Mouse (Mus musculus) lung, postnatal 0 days (tissue): ENCODE results near the gene Dph5. TPM values are rescaled to one million over a fixed set of nuclear protein-coding genes. Genes with fewer than 3 reads are reported as not detected.

Source experiments
- ATAC-seq: fragments of 200-750 bp; cut with Nextera tagmentation; 2 replicates; pipeline ENCODE4 v1.8.0; 2017; ENCODE audit warnings: moderate library complexity
- DNase-seq: peaks from one replicate; pipeline ENCODE4 v3.0.0-alpha.2; 2016; ENCODE audit warnings: low spot score
- H3K27ac ChIP-seq: fragments of 300-500 bp; sonication (generic); 2 replicates; pipeline ENCODE4 v1.5.1; 2014; ENCODE audit warnings: antibody characterized with exemption, mild to moderate bottlenecking, low read length, mixed read lengths
- H3K27me3 ChIP-seq: fragments of 300-500 bp; sonication (generic); replicated peaks from 2 replicates; pipeline ENCODE4 v1.6.1; 2014; ENCODE audit warnings: low read length, mixed read lengths; ENCODE audit not compliant: insufficient read depth
- H3K36me3 ChIP-seq: fragments of 300-500 bp; sonication (generic); 2 replicates; pipeline ENCODE4 v1.6.1; 2014; ENCODE audit warnings: low read length, mixed read lengths; ENCODE audit not compliant: insufficient read depth
- H3K4me1 ChIP-seq: fragments of 300-500 bp; sonication (generic); 2 replicates; pipeline ENCODE4 v1.6.1; 2014; ENCODE audit warnings: antibody characterized with exemption, low read depth, low read length, mixed read lengths; ENCODE audit not compliant: insufficient read depth
- H3K4me2 ChIP-seq: fragments of 300-500 bp; sonication (generic); replicated peaks from 2 replicates; pipeline ENCODE4 v1.6.1; 2014; ENCODE audit warnings: low read depth, mild to moderate bottlenecking, low read length, moderate library complexity, mixed read lengths
- H3K4me3 ChIP-seq: fragments of 300-500 bp; sonication (generic); 2 replicates; pipeline ENCODE4 v1.5.1; 2014; ENCODE audit warnings: low read depth, low read length
- H3K9ac ChIP-seq: fragments of 300-500 bp; sonication (generic); replicated peaks from 2 replicates; pipeline ENCODE4 v1.6.1; 2014; ENCODE audit warnings: low read depth, mild to moderate bottlenecking
- H3K9me3 ChIP-seq: fragments of 300-500 bp; sonication (generic); 2 replicates; pipeline ENCODE4 v1.6.1; 2016; ENCODE audit warnings: low read length, mixed read lengths
- CTCF ChIP-seq: IDR thresholded peaks from 2 replicates; pipeline ENCODE4 v1.5.1; 2016; ENCODE audit warnings: antibody characterized with exemption, mild to moderate bottlenecking
- EP300 ChIP-seq: IDR thresholded peaks from 2 replicates; pipeline ENCODE4 v1.6.1; 2016; ENCODE audit warnings: antibody characterized with exemption, mild to moderate bottlenecking, control low read depth
- WGBS: fragments of 180-500 bp; shearing (Covaris S2); extraction: QIAGEN DNeasy Blood & Tissue Kit; methylation state at CpG from one replicate; pipeline ENCODE4 v1.1.7; 2014; 5-methylcytosine and 5-hydroxymethylcytosine counted together
- polyA plus RNA-seq: library from polyadenylated mRNA; unstranded; fragments of >200 nt; fragmentation: Nextera tagmentation; extraction: Ambion mirVana; gene quantifications from 2 replicates; pipeline ENCODE4 v1.2.1, GENCODE M21; 2015

Gene Dph5
- polyA plus RNA-seq, 1 experiment from 2014 or later, result 12.6 TPM

GRCm38 (mm10) chr3:115961311-115962027 is 73.8 kb downstream of the Dph5 start:
- Histone ChIP-seq H3K9ac (no peak overlapping the region), H3K27me3 (no peaks in the 10 kb centered on the region), H3K4me3 (no peak overlapping the region), H3K4me1 (no peaks in the 10 kb centered on the region), H3K4me2 (no peak overlapping the region), H3K36me3 (peaks cover 13% of the 10 kb centered on the region; the same call in 1 of the 2 replicates), H3K9me3 (no peaks in the 10 kb centered on the region), H3K27ac (no peak overlapping the region)
- TF ChIP-seq CTCF, result no peak
- TF ChIP-seq EP300, result no peak
- DNase-seq (no peak), ATAC-seq (no peak)
- WGBS, result 87% methylated on average over 11 of the region's 11 CpGs

- 79% methylated on average over 4 of the region's 4 CpGs for WGBS
- H3K4me1 ChIP-seq, result no peaks in the 10 kb centered on the region
- H3K4me2 ChIP-seq, result no peak overlapping the region
- no peak overlapping the region for H3K27ac ChIP-seq
- no peak for ATAC-seq
- TF ChIP-seq CTCF (no peak), EP300 (no peak)
- no peaks in the 10 kb centered on the region for H3K27me3 ChIP-seq
- no peaks in the 10 kb centered on the region for H3K9me3 ChIP-seq
- peaks cover 13% of the 10 kb centered on the region; the same call in 1 of the 2 replicates for H3K36me3 ChIP-seq
- no peak overlapping the region for H3K4me3 ChIP-seq
- no peak overlapping the region for H3K9ac ChIP-seq
- DNase-seq, result peak; percentile 66
Observed at GRCm38 (mm10) chr3:115962028-115962415, 74.4 kb downstream of the Dph5 start.

DNA sequence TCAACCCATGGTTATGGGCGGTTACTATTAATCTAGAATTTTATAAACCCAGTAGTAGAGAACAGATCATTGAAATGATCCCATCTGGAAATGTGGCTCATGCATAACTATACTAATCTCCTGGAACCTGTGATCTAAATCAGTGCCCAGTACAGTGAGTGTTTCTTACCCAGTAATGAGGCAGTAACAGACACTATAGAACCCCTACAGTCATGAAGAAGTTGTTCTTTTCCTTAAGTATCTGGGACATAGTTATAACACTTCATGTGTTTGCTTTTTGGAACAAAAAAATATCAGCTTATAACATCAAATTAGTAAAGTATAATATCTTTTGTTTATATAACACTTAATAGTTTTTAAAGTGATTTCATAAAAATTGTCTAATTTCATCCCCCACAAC is 76.0 kb downstream of the Dph5 start:
- Histone ChIP-seq H3K36me3 (peaks cover 8% of the 10 kb centered on the region; the same call in 1 of the 2 replicates), H3K27me3 (no peaks in the 10 kb centered on the region), H3K27ac (no peak overlapping the region), H3K4me3 (no peak overlapping the region), H3K9me3 (no peaks in the 10 kb centered on the region), H3K9ac (no peak overlapping the region), H3K4me2 (no peak overlapping the region), H3K4me1 (no peaks in the 10 kb centered on the region)
- 97% methylated on average over 1 of the region's 1 CpGs for WGBS
- TF ChIP-seq EP300 (no peak), CTCF (no peak)
- DNase-seq, result peak; percentile 40
- ATAC-seq, result peak; percentile 52

- H3K4me2 ChIP-seq, result no peak overlapping the region
- DNase-seq (no peak), ATAC-seq (no peak)
- H3K9me3 ChIP-seq, result no peaks in the 10 kb centered on the region
- H3K4me1 ChIP-seq, result no peaks in the 10 kb centered on the region
- no peak overlapping the region for H3K9ac ChIP-seq
- H3K4me3 ChIP-seq, result no peak overlapping the region
- peaks cover 3% of the 10 kb centered on the region; the same call in 1 of the 2 replicates for H3K36me3 ChIP-seq
- no peak for TF ChIP-seq EP300
- TF ChIP-seq CTCF, result no peak
- H3K27me3 ChIP-seq, result no peaks in the 10 kb centered on the region
- 72% methylated on average over 5 of the region's 5 CpGs for WGBS
- H3K27ac ChIP-seq, result no peak overlapping the region
Observed at GRCm38 (mm10) chr3:115964071-115964470, 76.4 kb downstream of the Dph5 start.

DNA sequence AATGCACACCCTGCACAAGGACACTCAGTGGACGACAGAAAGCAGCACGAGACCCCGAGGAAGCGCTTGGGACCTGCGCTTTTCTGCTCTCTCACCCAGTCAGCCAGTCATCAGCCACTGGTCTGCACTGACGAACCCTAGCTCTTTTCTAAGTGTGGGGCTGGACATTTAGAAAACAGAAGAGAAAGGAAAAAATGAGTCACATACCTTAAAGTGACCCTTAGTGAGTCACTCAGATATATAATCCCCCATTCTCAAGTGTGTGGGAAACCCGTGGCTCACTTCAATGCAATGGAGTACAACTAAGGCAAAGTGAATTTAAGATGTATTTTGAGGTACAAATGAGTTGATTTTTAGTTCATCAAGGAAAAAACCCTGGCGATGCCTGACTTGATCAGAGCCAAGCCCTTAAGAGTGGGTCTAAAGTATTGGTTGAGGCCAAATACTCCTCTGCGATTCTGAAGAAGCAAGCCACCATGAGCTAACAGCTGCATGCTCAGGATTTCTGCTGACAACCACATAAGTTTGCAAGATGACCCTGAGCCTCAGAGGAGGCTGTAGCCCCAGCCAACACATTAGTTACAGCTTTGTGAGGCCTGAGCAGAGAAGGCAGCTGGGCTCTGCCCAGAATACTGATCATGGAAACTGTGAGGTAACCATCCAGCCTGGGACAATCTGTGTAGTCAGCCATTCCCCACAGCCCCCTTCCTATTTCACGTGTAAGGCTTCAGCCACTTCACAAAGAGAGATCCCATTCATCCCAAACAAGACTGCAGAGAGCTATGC is 81.3 kb downstream of the Dph5 start:
- ATAC-seq, result peak; percentile 92
- 0 out of 2 replicates have a peak, but pooled peaks cover under 1% of the 10 kb centered on the region for H3K36me3 ChIP-seq
- no peak overlapping the region for H3K4me2 ChIP-seq
- peak; percentile 70 for DNase-seq
- no peaks in the 10 kb centered on the region for H3K27me3 ChIP-seq
- no peaks in the 10 kb centered on the region for H3K9me3 ChIP-seq
- WGBS, result 85% methylated on average over 10 of the region's 10 CpGs
- TF ChIP-seq EP300 (no peak), CTCF (no peak)
- no peaks in the 10 kb centered on the region for H3K4me1 ChIP-seq
- H3K27ac ChIP-seq, result no peak overlapping the region
- H3K4me3 ChIP-seq, result no peak overlapping the region
- H3K9ac ChIP-seq, result no peak overlapping the region

DNA sequence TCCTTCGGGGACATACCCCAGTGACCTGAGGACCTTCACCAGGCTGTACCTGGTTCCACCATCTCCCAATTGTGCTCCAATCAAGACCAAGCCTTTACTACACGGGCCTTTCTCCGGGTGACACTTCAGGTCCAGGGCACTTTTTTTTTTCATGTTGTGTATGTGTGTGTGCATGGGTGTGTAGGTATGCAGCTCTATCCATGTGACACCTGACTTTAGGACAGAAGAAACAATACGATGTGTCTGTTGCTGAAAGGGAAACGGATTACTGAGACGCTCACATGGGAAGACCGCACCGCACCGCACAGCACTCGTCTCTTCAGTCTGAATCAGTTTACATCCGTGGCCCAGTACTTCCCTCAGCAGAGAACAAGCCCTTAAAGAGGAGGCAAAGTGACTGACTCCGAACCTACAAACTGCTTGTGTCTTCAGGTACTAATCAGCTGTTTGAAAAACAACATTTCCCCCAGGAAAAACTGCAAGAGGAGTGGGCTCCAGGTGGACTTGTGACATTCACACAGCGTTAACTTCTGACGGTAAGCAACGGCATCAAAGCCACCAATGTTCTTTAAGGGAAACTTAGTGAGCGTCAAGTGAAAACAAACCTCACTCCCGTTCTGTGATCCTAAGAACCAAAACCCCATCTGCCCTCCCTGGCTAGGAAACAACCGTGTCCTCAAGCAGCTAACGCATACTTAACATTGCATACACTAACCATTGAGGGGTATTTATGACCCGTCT is 83.6 kb downstream of the Dph5 start:
- no peak for TF ChIP-seq EP300
- no peak for TF ChIP-seq CTCF
- Histone ChIP-seq H3K4me2 (no peak overlapping the region), H3K27me3 (no peaks in the 10 kb centered on the region), H3K27ac (no peak overlapping the region), H3K9me3 (no peaks in the 10 kb centered on the region), H3K9ac (no peak overlapping the region), H3K4me1 (no peaks in the 10 kb centered on the region), H3K36me3 (0 out of 2 replicates have a peak, but pooled peaks cover 7% of the 10 kb centered on the region), H3K4me3 (no peak overlapping the region)
- WGBS, result 94% methylated on average over 20 of the region's 20 CpGs
- no peak for DNase-seq
- no peak for ATAC-seq
